Mouse (Mus musculus) olfactory bulb, adult 2 months (tissue): ENCODE data around the gene Polq. TPM values are rescaled to one million over a fixed set of nuclear protein-coding genes. Genes with fewer than 3 reads are reported as not detected.
A peak's percentile ranks its signal among the peaks of the same experiment; 100 is the strongest.

Source experiments
- H3K27ac ChIP-seq: fragments of 200-500 bp; 2 replicates; pipeline ENCODE4 v1.5.1; 2012; ENCODE audit warnings: low read depth, low read length; ENCODE audit not compliant: insufficient read depth
- H3K4me1 ChIP-seq: fragments of 200-500 bp; 2 replicates; pipeline ENCODE4 v1.6.1; 2012; ENCODE audit warnings: low read length; ENCODE audit not compliant: control insufficient read depth, insufficient read depth
- H3K4me3 ChIP-seq: fragments of 200-500 bp; 2 replicates; pipeline ENCODE4 v1.5.1; 2012; ENCODE audit warnings: mild to moderate bottlenecking, low read depth, low read length, moderate library complexity; ENCODE audit not compliant: insufficient read depth
- CTCF ChIP-seq: fragments of 200-500 bp; IDR thresholded peaks from 2 replicates; pipeline ENCODE4 v1.5.1; 2012; ENCODE audit warnings: low read depth, mild to moderate bottlenecking, low read length, moderate library complexity; ENCODE audit not compliant: insufficient read depth
- POLR2A ChIP-seq: fragments of 200-500 bp; IDR thresholded peaks from 2 replicates; pipeline ENCODE4 v1.6.1; 2012; ENCODE audit warnings: mild to moderate bottlenecking, low read depth, low read length, moderate library complexity; ENCODE audit not compliant: insufficient read depth
- WGBS: fragments of 180-500 bp; shearing (Covaris S2); methylation state at CpG from one replicate; pipeline ENCODE4 v1.1.7; 2018; 5-methylcytosine and 5-hydroxymethylcytosine counted together
- polyA plus RNA-seq: library from polyadenylated mRNA; stranded (reverse); fragments of >200 nt; gene quantifications from 2 replicates; pipeline ENCODE4 v1.2.4, GENCODE M21; 2012; ENCODE audit warnings: low replicate concordance; ENCODE audit not compliant: missing spikeins, insufficient read depth, insufficient read length

The Polq gene
- polyA plus RNA-seq, 1 experiment: not detected

DNA sequence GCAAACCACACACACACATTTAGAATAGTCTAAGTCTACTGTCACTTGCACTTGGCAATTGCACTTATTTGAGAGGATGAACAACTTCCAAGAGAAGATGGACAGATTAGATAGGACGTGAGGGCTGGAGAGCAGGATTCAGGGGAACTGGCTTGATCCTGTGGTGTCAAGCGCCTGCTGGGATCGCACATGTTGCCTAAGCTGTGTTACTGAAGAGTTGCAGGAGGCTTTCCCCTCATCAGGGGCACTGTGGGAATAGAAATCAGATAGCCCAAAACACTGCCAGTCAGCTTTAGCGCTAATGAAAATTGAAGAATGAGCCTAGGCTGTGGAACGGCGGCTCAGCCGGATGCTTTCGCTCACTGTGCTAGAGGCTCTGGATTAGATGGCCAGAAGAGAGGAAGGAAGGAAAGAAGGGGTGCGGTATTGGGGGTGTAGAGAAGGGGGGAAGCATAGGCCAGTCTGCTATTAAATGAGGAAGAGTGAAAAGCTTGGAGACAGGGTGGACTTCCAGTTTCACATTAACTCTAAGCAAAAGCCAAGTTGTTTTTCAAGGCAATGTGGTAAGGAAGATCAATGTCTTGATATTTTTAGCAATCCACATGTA lies 12.1 kb upstream of the Polq start:
- 80% methylated on average over 9 of the region's 9 CpGs for WGBS
- no peak overlapping the region for H3K4me3 ChIP-seq
- TF ChIP-seq POLR2A (no peak), CTCF (no peak)
- no peaks in the 10 kb centered on the region for H3K4me1 ChIP-seq
- H3K27ac ChIP-seq: no peak overlapping the region

- WGBS: 74% methylated on average over 6 of the region's 6 CpGs
- H3K4me3 ChIP-seq: no peak overlapping the region
- H3K27ac ChIP-seq: no peak overlapping the region
- H3K4me1 ChIP-seq: peaks cover 4% of the 10 kb centered on the region
- TF ChIP-seq POLR2A: no peak
Observed at GRCm38 (mm10) chr16:37009262-37009661, 2.3 kb upstream of the Polq start.

- WGBS: 34% methylated on average over 4 of the region's 4 CpGs
- TF ChIP-seq CTCF (no peak), POLR2A (no peak)
- no peak overlapping the region for H3K4me3 ChIP-seq
- peaks cover 4% of the 10 kb centered on the region for H3K4me1 ChIP-seq
- no peak overlapping the region for H3K27ac ChIP-seq
Observed at GRCm38 (mm10) chr16:37010370-37010769, 1.2 kb upstream of the Polq start.

DNA sequence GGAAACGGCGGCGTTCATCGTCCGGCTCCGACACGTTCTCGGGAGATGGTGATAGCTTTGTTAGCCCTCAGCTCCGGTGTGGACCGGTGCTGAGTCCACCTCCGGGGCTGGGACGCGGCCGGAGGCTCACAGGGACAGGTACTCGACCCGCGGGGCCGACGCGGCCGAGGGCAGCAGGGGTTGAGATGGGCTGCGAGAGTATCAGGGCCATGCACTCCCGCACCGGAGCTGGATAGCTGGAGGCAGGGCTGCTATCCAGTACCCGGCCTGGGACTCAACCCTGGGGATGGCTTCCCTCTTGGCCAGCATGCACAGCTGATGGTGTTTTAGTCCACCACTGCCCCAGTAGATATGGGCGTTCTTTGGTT lies 320 bp downstream of the Polq start:
- peaks cover 4% of the 10 kb centered on the region for H3K4me1 ChIP-seq
- H3K4me3 ChIP-seq: peak overlapping the region; percentile 71
- TF ChIP-seq CTCF (no peak), POLR2A (no peak)
- under 1% methylated on average over 26 of the region's 26 CpGs for WGBS
- no peak overlapping the region for H3K27ac ChIP-seq

GRCm38 (mm10) chr16:37012336-37012735 lies 750 bp downstream of the Polq start:
- no peak overlapping the region for H3K27ac ChIP-seq
- no peak overlapping the region for H3K4me3 ChIP-seq
- peaks cover 4% of the 10 kb centered on the region for H3K4me1 ChIP-seq
- whole genome bisulfite sequencing: 61% methylated on average over 5 of the region's 5 CpGs
- TF ChIP-seq POLR2A: no peak
- no peak for TF ChIP-seq CTCF

DNA sequence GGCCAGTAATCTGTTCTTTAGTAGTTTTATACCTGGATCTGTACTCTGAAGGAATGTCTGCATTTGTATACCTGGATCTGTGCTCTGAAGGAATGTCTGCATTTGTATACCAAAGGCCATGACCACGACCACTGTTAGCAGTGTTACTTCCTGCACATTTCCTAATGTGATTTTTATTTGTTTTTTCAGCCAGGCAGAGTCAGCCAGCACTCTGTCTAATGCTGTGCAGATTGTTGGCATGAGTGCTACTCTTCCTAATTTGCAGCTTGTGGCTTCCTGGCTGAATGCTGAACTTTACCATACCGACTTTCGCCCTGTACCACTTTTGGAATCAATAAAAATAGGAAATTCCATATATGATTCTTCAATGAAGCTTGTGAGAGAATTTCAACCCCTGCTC lies 16.0 kb downstream of the Polq start:
- 83% methylated on average over 3 of the region's 3 CpGs for WGBS
- H3K4me3 ChIP-seq: no peak overlapping the region
- H3K4me1 ChIP-seq: no peaks in the 10 kb centered on the region
- TF ChIP-seq CTCF: no peak
- TF ChIP-seq POLR2A: no peak
- no peak overlapping the region for H3K27ac ChIP-seq

GRCm38 (mm10) chr16:37031996-37032395 lies 20.4 kb downstream of the Polq start:
- TF ChIP-seq CTCF (no peak), POLR2A (no peak)
- WGBS: 81% methylated on average over 3 of the region's 3 CpGs
- Histone ChIP-seq H3K4me3 (no peak overlapping the region), H3K4me1 (no peaks in the 10 kb centered on the region), H3K27ac (no peak overlapping the region)

- Histone ChIP-seq H3K4me1 (no peaks in the 10 kb centered on the region), H3K4me3 (no peak overlapping the region), H3K27ac (no peak overlapping the region)
- TF ChIP-seq CTCF (no peak), POLR2A (no peak)
- 94% methylated on average over 8 of the region's 8 CpGs for WGBS
Observed at GRCm38 (mm10) chr16:37034751-37035150, 23.2 kb downstream of the Polq start.

DNA sequence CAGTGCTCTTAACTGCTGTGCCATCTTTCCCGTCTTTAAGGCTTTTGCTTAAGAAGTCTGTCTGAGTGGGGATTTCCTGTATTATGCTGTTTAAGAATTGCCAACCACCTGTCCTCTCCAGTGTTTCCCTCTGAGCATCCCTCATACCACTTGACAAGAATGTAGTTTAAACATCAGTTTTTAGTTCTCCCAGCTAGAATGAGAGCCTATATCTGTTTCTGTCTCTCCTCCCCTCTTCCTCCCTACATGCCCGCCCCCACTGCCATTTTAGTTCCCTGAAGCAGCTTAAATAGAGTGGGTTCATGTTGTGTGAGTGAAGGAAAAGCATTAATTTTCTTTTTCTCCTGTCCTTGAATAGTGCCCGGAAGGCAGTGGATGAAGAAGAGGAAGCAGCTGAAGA lies 48.0 kb downstream of the Polq start:
- Histone ChIP-seq H3K4me3 (no peak overlapping the region), H3K4me1 (no peaks in the 10 kb centered on the region), H3K27ac (peak overlapping the region; percentile 40)
- WGBS: 61% methylated on average over 3 of the region's 3 CpGs
- no peak for TF ChIP-seq CTCF
- no peak for TF ChIP-seq POLR2A

DNA sequence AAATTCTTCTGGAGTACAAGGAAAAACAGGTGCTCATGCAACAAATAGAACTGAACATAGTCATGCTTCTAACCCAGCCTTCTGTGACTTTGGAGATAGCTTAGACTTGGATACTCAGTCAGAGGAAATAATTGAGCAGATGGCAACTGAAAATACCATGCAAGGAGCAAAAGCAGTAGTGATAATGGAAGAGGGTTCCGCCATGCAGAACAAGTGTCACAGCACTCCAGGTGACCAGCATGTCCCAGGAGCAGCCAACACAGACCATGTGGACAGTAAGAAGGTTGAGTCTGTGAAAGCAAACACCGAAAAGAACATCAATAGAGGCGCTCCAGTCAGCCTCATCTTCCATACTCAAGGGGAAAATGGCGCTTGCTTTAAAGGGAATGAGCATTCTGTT lies 49.7 kb downstream of the Polq start:
- 97% methylated on average over 4 of the region's 4 CpGs for WGBS
- H3K4me1 ChIP-seq: no peaks in the 10 kb centered on the region
- TF ChIP-seq POLR2A (no peak), CTCF (no peak)
- no peak overlapping the region for H3K27ac ChIP-seq
- no peak overlapping the region for H3K4me3 ChIP-seq
